Mouse (Mus musculus) R1 (cell line): ENCODE data around the gene H3f3a.
A peak's percentile ranks its signal among the peaks of the same experiment; 100 is the strongest.

ENCODE experiments used
- DNase-seq: peaks from one replicate; pipeline ENCODE4 v3.0.0-alpha.2; 2018; ENCODE audit warnings: low read depth, low spot score

H3f3a gene

DNA sequence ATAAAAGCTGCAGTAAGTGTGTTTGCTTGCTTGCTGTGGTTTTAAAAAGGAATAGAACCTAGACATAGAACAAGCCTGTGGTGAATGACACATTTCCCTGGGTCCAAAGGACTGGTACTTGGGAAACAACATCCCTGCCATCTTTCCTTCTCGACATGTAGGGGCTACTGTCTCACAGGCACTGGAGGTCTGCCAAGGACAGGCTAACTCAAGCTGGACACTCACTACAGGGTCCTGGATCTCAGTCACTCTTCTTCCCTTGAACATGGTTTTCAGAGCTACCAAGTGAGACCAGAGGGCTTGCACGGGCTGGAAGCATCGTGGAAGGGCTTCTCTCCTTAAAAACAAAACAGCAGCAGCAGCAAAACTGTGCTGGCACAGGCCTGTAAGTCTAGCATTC, 10.0 kb upstream of the H3f3a start:
- DNase-seq: no peak

DNA sequence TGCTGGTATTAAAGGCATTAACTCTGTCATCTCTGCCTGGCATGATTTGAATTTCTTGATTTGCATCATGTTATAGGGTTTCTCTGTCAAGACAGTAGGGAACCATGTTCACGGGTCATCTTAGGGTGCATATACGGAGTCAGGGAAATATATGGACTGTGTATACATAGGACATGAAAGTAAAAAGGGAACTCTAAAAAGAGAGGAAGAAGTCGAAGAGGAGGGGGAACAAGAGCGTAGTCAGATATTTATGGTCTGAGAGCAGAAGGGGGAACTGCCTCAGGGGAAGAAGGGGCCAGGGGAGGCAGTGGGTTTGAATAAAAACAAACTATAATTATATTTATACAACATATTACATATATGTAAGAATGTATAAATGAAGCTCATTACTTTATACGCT, 8.5 kb upstream of the H3f3a start:
- DNase-seq: no peak

DNA sequence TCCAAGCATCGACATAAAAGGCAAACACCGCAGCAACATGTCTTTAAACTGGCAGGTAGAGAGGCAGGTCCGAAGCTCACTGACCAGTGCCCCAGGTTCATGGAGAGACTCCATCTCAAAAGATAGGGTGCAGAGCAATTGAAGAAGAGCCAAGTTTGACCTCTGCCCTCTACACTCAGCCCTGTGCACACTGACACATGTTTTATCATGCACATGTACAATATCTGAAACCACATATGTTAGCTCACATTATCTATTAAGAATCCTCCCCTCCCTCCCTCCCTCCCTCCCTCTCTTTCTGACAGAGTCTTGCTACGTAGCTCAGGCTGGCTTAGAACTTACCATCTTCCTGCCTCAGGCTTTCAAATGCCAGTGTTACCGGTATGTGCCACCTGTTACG, 7.4 kb upstream of the H3f3a start:
- DNase-seq: no peak

DNA sequence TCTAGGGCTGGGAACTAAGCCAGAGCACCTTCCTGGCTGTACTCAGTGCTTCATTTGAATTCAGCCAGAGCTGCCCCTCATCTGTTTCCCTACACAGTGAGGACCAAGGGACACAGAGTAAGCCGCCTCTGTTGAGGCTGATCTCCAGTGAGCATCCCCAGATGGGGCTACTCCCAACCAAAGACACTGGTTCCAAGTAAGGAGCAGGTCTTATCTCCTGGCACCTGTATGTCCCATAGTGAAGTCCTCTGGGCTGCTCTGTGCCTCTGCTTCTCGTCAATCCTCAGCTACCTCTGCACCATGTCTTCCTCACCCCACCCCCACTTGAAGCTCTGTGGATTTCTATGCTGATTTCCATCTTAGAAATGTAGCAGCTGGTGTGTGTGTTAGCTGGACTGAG, 4.3 kb upstream of the H3f3a start:
- no peak for DNase-seq

DNA sequence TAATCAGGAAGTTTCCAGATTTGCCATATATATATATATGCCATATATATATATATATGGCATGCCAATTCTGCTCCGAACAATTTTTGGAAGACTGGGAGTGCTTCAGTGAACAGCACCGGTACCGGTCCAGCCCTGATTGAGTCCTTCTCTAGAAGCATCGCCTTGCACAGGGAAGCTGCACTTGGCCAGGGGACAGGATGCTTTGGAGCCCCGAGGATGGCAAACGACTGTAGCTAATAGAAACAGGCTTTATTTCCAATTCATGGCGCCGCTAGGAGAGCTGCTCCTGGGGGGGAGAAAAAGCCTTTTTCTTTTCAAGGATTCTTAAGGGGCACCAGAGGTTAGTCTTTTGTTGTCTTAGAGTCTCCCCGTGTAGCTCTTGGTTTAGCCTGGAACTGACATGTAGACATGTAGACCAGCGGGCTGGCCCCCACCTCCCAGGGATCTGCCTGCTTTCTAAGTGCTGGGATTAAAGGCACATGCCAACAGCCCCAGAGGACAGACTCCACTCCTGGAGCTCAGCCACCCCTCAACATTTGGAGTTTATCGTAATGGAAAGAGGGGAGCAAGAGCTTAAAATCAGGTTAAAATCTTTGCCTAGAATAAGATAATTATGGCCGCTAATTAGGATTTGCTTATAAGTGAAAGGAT, 1.8 kb upstream of the H3f3a start:
- DNase-seq: no peak

DNA sequence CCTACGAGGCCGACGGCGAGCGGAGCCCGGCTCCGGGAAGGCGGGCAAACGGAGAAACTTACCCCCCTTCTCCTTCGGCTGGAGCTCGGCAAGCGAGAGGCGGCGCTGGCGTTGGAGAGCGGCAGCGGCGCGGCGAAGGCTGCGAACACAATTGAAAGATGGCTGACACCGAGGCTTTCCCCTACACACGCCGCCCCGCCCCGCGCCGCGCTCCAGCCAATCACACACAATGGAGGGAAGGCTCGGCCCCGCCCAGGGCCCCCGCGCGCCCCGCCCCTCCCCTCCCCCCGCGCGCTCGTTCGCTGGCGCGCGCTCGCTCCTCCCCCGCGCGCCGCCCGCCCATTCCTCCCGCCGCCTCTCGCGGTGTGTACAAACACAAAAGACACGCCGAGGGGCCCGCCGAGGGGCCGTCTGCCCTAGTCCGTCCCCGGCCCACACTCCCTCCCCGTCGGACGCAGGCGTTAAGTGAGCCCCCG, 296 bp downstream of the H3f3a start:
- DNase-seq: peak; percentile 91

DNA sequence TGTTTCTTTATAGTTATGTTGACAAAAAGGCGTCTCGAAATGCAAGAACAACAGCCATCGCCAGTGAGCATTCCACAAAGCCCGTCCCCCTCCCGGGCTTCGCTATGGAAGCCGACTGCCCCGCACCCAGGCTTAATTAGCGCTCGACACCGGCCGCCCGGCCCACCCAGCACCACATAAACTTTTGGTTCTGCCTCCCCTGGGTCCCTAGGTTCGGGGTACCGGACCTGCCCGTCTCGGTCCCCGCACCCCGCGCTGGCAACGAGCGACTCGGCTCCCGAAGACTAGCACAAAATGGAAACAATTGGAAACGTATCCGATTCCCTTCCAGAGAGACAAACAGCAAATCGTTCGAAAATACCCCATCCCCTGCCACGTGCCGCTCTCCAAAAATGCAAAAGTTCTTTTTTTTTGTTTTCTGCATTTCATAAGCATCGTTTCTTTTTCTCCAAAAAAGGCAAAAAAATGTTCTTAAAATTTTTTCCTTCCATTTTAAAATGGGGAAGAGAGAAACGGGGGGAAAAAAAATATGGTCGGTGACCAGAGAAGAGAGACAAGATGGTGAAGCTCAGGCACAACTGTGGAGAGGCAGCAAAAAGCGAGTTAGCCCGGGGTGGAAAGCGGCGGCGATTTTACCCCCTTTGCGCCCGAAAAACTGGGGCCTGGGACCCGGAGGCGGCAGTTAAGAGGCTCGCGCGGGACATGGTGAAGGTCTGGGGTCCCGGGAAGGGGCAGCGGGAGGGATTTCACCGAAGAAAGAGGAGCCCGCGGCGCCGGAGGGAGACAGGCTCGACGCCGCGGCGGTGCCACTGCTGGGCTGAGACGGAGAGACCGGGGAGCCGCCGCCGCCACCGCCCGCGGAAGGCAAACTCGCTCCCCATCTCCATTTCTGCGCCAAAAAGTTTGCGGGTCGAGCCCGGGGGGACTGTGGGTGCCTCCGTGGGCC, 1.0 kb downstream of the H3f3a start:
- DNase-seq: peak; percentile 60

DNA sequence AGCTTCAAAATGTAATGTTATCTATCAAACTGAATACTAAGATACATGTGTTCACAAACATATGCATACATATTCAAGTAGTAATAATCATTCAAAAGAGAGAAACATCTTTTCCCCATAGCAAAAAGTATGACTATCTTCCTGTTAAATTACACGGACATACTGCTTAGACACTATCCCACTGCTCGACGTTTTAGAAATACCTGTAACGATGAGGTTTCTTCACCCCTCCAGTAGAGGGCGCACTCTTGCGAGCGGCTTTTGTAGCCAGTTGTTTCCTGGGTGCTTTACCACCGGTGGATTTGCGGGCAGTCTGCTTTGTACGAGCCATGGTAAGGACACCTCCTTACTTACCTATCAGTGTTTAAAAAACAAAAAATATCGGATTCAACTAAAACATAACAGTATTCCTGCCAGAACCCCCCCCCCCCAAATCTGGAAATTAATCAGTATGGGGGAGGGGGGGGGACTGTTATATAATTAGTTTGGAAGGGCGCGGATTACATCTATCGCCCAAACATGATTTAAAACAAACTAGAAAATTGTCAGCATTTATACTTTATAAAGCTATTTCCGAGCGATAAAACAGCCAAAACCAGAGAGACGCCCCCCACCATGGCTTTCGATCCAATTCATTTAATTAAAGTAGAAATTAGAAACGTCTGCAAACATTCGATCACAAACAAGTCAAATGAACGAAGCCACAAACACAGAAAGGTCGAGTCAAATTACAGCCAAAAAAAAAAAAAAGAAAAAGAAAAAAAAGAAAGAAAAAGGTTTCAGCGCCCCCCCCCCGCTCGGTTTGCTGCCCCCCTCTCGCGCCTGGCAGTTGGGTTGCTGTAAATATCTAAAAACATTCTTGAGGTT, 1.9 kb downstream of the H3f3a start:
- peak; percentile 55 for DNase-seq

DNA sequence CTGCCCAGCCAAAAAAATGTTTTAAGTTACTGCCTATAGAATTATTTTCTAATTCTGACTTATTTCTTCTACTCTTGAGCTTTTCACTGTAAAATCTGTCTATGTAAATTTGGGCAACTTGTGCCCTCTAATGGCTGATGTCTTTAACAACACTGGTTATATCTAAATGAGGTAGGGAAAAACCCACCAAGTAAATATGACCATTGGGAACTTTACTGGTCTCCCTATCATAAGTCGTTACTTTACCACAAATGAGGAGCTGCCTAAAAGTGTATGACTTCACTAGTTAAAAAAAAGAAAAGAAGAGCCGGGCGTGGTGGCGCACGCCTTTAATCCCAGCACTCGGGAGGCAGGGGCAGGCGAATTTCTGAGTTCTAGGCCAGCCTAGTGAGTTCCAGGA, 2.8 kb downstream of the H3f3a start:
- peak; percentile 28 for DNase-seq

DNA sequence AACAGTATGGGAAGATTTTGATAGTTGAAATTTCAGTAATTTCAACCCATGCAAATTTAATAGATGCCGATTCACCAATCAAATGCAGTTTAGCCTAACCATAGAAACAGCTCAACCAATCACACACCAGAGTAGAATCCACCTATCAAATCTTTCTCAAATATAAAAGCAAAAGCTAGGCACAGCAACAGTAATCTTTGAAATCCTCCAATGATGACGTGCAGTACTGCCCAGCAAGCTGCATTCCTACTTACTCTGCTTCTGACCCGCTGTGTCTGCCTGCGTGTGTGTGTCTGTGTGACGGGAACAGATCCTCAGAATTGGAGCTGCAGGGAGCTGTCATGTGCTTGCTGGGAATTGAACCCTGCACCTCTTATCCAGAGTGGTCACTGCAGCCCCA, 4.9 kb downstream of the H3f3a start:
- peak; percentile 25 for DNase-seq

DNA sequence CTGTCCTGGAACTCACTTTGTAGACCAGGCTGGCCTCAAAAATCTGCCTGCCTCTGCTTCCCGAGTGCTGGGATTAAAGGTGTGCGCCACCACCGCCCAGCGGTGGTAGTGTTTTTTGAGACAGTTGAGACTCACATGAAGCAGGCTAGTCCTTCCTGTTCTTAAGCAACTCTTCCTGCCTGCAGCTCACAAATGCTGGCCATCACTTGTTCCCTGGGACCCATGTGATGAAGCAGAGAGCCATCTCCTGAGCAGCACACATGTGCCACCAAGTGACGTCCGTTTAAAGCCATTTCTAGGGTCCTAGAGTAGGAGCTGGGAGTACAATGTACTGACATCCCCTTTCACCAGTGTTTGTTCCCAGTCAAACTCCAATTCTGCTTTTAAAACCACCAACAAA, 9.9 kb downstream of the H3f3a start:
- DNase-seq: peak; percentile 42

DNA sequence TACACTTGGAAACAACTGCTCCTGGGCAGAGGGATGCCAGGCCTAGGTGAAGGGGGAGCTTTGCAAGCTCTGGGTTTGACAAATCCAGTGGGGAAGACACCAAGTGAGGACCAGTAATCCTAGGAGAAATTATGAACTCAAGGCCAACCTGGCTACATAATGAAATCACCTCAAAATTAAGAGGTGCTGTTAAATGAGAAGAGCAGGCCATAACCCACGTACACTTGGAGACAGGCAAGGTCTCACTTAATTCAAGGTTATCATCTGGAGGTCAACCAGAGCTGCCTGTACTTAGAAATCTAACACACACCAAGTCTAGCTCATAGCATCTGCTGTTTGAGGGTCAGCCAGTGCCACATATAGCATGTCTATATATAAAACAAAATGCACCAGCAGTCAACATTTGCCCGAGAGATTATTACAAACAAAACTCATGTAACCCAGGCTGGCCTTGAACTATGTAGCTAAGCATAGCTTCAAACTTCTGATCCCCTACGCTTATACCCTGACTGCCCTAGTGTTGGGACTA, 12.2 kb downstream of the H3f3a start:
- DNase-seq: no peak

DNA sequence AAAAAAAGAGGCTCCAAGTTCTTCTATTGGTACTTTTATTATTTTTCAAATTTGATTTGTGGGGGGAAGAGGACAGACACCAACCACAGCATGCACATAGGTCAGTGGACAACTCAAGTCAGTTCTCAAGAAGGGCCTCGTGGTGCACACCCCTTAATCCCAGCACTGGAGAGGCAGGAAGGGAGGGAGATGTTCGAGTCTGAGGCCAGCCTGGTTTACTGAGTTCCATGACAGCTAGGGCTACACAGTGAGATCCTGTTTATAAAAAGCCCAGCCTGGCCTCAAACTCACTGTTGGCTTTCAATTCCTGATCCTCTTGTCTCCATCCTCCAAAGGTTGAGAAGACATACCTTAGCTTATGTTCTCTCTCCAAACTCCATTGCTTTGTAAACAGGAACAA, 12.9 kb downstream of the H3f3a start:
- no peak for DNase-seq

DNA sequence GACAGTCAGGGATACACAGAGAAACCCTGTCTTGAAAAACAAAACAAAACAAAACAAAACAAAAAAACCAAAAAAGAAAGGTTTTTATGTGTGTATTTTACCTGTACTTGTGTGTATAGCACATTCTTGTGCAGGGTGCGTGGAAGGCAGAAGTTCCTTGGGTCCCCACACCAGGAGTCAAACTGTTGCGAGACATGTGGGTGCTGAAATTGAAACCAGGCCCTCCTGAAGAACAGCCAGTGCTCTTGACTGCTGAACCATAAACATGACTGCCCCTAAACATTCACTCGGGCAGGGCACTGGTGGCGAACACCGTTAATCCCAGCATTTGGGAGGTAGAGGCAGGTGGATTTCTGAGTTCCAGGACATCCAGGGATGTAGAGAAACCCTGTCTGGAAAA, 13.7 kb downstream of the H3f3a start:
- no peak for DNase-seq

DNA sequence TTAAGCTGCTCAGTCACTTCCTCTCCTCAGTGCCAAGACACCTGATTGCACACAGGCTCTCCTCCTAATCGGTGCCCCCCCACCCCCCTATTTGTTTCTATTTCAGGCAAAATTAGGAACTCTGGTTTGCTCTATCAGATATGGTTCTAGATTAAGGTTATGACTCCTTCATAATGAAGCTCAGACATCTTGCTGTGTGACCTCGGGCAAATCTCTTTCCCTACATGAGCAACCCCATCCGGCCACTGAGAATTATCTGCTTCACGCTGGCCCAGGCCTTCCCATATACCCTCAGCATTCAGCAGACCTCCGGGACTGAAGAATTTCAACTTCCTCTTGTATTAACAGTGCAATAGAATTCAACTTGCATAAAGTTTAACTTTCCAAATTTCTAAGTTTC, 14.5 kb downstream of the H3f3a start:
- no peak for DNase-seq

DNA sequence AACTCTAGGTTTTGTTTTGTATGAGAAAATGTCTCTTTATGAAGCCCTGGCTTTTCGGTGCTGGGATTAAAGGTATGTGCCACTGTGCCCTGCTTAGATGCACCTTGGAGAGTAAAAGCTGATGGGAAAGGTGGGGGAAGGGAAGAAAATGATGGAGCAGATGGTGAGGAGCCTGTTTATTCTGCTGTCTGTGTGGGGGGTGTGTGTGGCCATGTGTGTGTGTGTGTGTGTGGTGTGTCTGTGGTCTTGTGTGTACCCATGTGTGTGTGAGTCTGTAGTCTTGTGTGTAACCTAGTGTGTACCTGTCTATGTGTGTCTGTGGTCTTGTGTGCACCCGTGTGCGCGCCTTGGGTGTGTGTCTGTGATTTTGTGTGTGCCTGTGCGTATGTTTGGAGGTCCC, 15.1 kb downstream of the H3f3a start:
- no peak for DNase-seq

DNA sequence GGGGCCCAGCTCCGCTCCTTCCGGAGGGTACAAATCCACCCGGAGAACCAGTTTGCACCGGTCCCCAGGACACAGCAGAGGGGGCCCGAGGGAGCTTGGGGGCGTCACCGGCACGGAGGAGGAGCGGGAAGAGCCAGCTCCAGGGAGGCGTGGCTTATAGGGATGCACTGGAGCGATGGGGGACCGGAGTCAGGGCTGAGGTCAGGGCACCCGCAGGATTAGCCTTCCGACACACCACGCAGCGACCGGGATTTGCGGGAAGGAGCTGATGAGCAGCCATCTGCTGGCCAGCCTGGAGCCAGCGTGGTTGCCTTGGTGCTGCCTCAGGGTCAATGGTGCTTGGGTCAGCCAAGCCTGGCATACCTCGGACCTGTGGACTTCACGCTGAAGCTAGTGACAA, 19.6 kb downstream of the H3f3a start:
- DNase-seq: peak; percentile 85

DNA sequence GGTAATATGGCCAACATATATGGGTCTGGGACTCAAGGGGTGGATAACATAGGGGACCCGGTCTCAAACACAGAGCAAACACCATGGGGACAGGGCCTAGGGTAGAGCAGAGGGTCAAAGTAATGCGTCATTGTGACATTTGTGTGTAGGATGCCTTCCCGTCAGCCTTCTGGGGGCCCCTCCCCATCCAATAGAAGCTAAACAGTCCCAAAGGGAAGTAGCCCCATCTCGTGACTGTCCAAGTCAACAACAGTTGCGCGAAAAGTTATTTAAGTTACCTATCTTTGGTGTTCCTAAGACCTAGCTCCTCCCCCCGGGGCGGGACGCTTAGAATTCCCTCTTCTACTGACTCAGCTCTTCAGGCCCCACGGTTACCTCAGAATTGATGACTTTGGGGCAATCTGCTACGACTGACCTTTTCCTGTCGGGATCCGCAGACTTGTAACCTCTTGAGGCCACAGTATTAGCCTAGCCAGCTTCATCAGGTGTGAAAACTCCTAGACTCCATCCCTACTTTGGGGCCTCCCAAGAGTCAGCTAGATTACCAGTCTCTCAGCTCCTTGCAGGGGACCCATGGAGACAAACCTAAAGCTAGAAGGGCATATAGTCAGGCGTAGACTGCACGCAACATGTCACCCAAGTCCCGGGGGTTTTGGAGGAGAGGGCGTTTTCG, 20.2 kb downstream of the H3f3a start:
- DNase-seq: peak; percentile 89

DNA sequence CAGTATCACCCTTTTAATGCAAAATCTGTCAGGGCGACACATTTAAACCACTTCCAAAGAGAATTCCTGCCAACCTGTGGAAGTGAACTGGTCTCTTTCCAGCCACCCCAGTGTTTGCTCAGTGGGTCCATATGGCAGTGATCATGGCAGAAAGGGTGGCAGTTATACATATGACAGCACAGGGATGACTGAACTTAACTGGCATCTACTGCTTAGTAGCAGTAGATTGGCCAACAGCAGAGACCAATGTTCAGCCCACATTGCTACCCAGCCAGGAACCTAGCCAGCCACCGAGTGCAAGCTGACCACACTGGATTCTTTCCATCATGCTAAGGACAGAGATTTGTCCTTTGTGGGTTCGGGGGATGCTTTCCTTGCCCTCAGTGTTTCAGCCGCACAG, 20.9 kb downstream of the H3f3a start:
- DNase-seq: no peak

DNA sequence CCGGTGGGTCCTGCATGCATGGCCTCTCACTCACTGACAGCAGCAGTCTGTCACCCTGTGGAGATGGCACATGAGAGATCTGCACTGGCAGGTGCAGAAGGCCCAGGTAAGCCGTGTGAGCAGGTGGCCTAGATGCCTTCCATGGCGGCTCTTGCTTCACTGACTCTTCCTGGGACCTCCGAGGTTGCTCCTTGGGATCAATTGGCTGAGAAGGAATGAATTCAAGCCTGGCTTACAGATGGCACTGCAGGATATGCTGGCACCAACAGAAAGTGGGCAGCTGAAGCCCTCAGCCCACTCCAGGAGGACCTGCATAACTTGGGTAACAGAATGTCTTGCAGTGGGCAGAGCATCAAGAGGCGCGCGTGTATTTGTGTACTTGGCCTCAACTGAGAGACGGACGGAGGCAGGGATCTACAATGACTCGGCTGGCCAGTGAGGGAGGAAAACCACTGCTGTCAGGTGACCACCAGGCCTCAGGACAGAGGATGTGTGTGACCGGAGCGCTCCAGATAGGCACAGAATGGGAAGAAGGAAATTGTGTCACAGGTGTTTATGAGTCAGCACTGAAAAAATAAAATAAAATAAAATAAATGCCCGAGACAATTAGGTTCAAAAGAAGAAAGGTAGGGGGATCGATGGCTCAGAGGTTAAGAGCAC, 21.8 kb downstream of the H3f3a start:
- DNase-seq: no peak

DNA sequence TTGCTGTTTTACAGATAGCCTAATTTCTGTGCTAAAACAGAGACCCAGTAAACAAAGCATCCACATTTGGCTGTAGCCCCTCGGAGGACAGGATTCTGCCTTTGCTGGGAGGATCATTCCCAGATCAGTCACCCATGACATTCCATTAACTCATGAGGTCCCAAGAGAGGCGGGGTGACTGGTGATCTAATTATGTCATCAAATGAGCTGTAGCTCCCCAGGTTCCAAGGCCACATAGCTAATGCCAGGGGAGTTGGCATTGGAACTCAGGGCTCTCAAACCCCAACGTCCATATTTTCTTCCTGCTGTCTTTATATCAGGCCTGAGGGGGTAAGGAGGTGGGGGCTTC, 30.2 kb downstream of the H3f3a start:
- no peak for DNase-seq
